In genomic region chr10:69254390-69254847, GRCm38 (mm10) we compare ENCODE assay signal across 7 mouse cellular contexts. TPM values are rescaled to one million over a fixed set of nuclear protein-coding genes. Genes with fewer than 3 reads are reported as not detected.
DNase-seq lines count a peak whose midpoint lies in the region; ATAC-seq and TF ChIP-seq lines count a peak whose summit lies in the region.

No protein-coding gene starts in this region.

- ATAC-seq in hindbrain, postnatal 0 days, result peak; percentile 89
- ATAC-seq in midbrain, embryonic 16.5 days, result peak; percentile 63

- peaks cover 9% of the 10 kb centered on the region for H3K4me1 ChIP-seq in hindbrain, postnatal 0 days (ENCODE audit: insufficient read depth, low read length)
- H3K4me1 ChIP-seq in midbrain, embryonic 16.5 days (ENCODE audit: control insufficient read depth, insufficient read depth, low read length), result peaks cover 12% of the 10 kb centered on the region; the same call in 1 of the 2 replicates

- no peak for TF ChIP-seq CTCF in hindbrain, postnatal 0 days (IDR thresholded peaks at IDR 0.05; ENCODE audit: low read depth)

- H3K27ac ChIP-seq in hindbrain, postnatal 0 days, result peak overlapping the region; percentile 45; the same call in 1 of the 2 replicates
- 0 out of 2 replicates have a peak overlapping the region, but pooled peaks have one; percentile 47 for H3K27ac ChIP-seq in midbrain, embryonic 16.5 days (ENCODE audit: low read length)

- H3K9ac ChIP-seq in hindbrain, postnatal 0 days (replicated peaks; ENCODE audit: low read length), result no peak overlapping the region
- 0 out of 2 replicates have a peak overlapping the region, but pooled peaks have one; percentile 7 for H3K9ac ChIP-seq in midbrain, embryonic 16.5 days (ENCODE audit: low read depth, low read length)

- no peak overlapping the region for H3K4me3 ChIP-seq in hindbrain, postnatal 0 days (ENCODE audit: low read length)
- no peak overlapping the region for H3K4me3 ChIP-seq in midbrain, embryonic 16.5 days (ENCODE audit: low read depth, low read length)

- H3K4me2 ChIP-seq in hindbrain, postnatal 0 days (ENCODE audit: low read depth, low read length), result peak overlapping the region; percentile 8; the same call in 1 of the 2 replicates
- no peak overlapping the region for H3K4me2 ChIP-seq in midbrain, embryonic 16.5 days (ENCODE audit: low read length)

- peaks cover 7% of the 10 kb centered on the region for H3K36me3 ChIP-seq in hindbrain, postnatal 0 days (ENCODE audit: insufficient read depth, low read length)
- peaks cover 4% of the 10 kb centered on the region for H3K36me3 ChIP-seq in midbrain, embryonic 16.5 days (ENCODE audit: control insufficient read depth, insufficient read depth, low read length)

- 6% methylated on average over 8 of the region's 8 CpGs for WGBS in hindbrain, postnatal 0 days
- 6% methylated on average over 8 of the region's 8 CpGs for WGBS in midbrain, embryonic 16.5 days

- peak; percentile 8 for DNase-seq in T-cell, adult 2 months (ENCODE audit: low spot score)
- DNase-seq in brain, adult 2 months (ENCODE audit: low read depth, low spot score), result peak; percentile 51
- DNase-seq in gastrocnemius, postnatal 25 days, result peak; percentile 70
- peak; percentile 60 for DNase-seq in hindbrain, postnatal 0 days (ENCODE audit: low spot score)
- peak; percentile 39 for DNase-seq in liver
- no peak for DNase-seq in cerebellum, adult 11-12 months

- no peaks in the 10 kb centered on the region for H3K9me3 ChIP-seq in hindbrain, postnatal 0 days (ENCODE audit: low read length)
- H3K9me3 ChIP-seq in midbrain, embryonic 16.5 days (replicated peaks; ENCODE audit: control insufficient read depth, low read length, poor library complexity, severe bottlenecking), result no peaks in the 10 kb centered on the region

- no peaks in the 10 kb centered on the region for H3K27me3 ChIP-seq in hindbrain, postnatal 0 days (ENCODE audit: insufficient read depth, low read length)
- no peaks in the 10 kb centered on the region for H3K27me3 ChIP-seq in midbrain, embryonic 16.5 days (ENCODE audit: control insufficient read depth, insufficient read depth, low read depth, low read length)

RNA-seq across cellular contexts. Expression of gene A930033H14Rik, which starts 41.5 kb away (rescaled TPM):
- total RNA-seq in gastrocnemius, postnatal 25 days (2021), result 1 to 10 TPM; 2.7 to 2.8 TPM
- total RNA-seq in hindbrain, postnatal 0 days (2014; rRNA removed), result 0.47 and 0.61 TPM in 2 replicates
- polyA plus RNA-seq in hindbrain, postnatal 0 days (2015; fragmentation: Nextera tagmentation; extraction: Ambion mirVana), result 1.4 TPM in 2 replicates
- polyA plus RNA-seq in midbrain, embryonic 16.5 days (2015; fragmentation: Nextera tagmentation; extraction: Ambion mirVana), result 1.3 and 1.5 TPM in 2 replicates
